Mouse (Mus musculus) lung, embryonic 15.5 days (tissue): ENCODE results near the gene Krt84. TPM values are rescaled to one million over a fixed set of nuclear protein-coding genes. Genes with fewer than 3 reads are reported as not detected.

Experiments used
- ATAC-seq: fragments of 200-750 bp; cut with Nextera tagmentation; 2 replicates; pipeline ENCODE4 v1.8.0; 2017; ENCODE audit warnings: moderate number of reproducible peaks, borderline replicate concordance; ENCODE audit not compliant: low FRiP score, low TSS enrichment; ENCODE audit errors: extremely low read depth
- H3K27ac ChIP-seq: fragments of 300-500 bp; sonication (generic); 2 replicates; pipeline ENCODE4 v1.5.1; 2015; ENCODE audit warnings: moderate library complexity, mild to moderate bottlenecking, inconsistent platforms
- H3K27me3 ChIP-seq: fragments of 300-500 bp; sonication (generic); 2 replicates; pipeline ENCODE4 v1.6.1; 2015; ENCODE audit warnings: inconsistent platforms
- H3K36me3 ChIP-seq: fragments of 300-500 bp; sonication (generic); 2 replicates; pipeline ENCODE4 v1.6.1; 2015; ENCODE audit warnings: inconsistent platforms
- H3K4me1 ChIP-seq: fragments of 300-500 bp; sonication (generic); 2 replicates; pipeline ENCODE4 v1.6.1; 2015; ENCODE audit warnings: inconsistent platforms
- H3K4me2 ChIP-seq: fragments of 300-500 bp; sonication (generic); 2 replicates; pipeline ENCODE4 v1.6.1; 2015; ENCODE audit warnings: inconsistent platforms, mild to moderate bottlenecking, moderate library complexity
- H3K4me3 ChIP-seq: fragments of 300-500 bp; sonication (generic); 2 replicates; pipeline ENCODE4 v1.5.1; 2015; ENCODE audit warnings: mild to moderate bottlenecking, inconsistent platforms
- H3K9ac ChIP-seq: fragments of 300-500 bp; sonication (generic); 2 replicates; pipeline ENCODE4 v1.6.1; 2015; ENCODE audit warnings: inconsistent platforms
- H3K9me3 ChIP-seq: fragments of 300-500 bp; sonication (generic); 2 replicates; pipeline ENCODE4 v1.6.1; 2016; ENCODE audit warnings: inconsistent platforms
- WGBS: fragments of 180-500 bp; shearing (Covaris S2); methylation state at CpG from one replicate; pipeline ENCODE4 v1.1.7; 2015; 5-methylcytosine and 5-hydroxymethylcytosine counted together
- polyA plus RNA-seq: library from polyadenylated mRNA; unstranded; fragments of >200 nt; fragmentation: Nextera tagmentation; extraction: Ambion mirVana; gene quantifications from 2 replicates; pipeline ENCODE4 v1.2.1, GENCODE M21; 2015

Gene Krt84
- polyA plus RNA-seq, result not detected in 2 replicates

DNA sequence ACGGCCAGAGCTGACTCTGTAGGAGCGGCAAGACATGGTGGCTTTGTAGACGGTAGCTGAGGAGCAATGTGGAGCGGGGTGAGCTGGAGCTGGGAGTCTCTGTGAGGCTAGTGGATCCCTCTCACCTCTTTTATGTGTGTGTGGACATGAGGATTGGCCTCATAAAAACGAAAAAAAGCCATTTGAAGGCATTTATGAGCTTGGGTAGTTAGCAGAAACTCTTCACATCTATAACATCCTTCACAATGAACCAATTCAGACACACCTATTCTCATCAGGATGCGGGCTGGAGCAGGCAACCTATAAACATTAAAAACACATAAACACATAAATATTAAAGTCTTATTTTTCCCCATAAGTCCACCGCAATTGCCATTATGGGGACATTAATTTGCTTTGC is at the start of gene Krt84:
Gene Krt84 (minus strand): TSS at position 101 of the 400 bp plus-strand sequence.
- no peak within 1 kb of the TSS for H3K27ac ChIP-seq
- H3K9ac ChIP-seq, result no peak within 1 kb of the TSS
- ATAC-seq, result no peak
- H3K9me3 ChIP-seq, result no peaks in the 10 kb centered on the region
- H3K4me1 ChIP-seq, result 0 out of 2 replicates have a peak, but pooled peaks cover 1% of the 10 kb centered on the region
- no peaks in the 10 kb centered on the region for H3K36me3 ChIP-seq
- no peak within 1 kb of the TSS for H3K4me2 ChIP-seq
- H3K27me3 ChIP-seq, result no peaks in the 10 kb centered on the region
- 81% methylated on average over 7 of the region's 7 CpGs for WGBS
- H3K4me3 ChIP-seq, result no peak within 1 kb of the TSS

DNA sequence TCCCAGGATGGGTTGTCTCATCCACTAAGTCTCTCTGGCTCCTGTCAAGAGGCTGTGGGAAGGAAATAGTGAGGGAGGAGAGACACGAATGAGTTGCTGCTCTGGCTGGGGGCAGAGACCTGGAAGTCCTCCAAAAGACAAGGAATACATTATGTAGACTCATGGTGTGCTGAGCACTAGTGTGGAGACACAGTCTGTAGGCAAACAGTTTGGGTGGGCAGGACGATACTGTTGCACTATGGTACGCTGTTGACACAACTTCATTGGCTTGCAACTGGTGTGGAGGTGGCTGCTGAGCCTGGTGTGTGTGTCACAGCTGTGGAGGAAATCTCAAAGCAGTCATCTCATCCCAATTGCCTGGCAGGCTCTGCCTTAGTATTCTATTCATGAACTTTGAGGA is 49.1 kb upstream of the Krt84 start:
- ATAC-seq, result no peak
- Histone ChIP-seq H3K4me3 (no peak overlapping the region), H3K36me3 (no peaks in the 10 kb centered on the region)

DNA sequence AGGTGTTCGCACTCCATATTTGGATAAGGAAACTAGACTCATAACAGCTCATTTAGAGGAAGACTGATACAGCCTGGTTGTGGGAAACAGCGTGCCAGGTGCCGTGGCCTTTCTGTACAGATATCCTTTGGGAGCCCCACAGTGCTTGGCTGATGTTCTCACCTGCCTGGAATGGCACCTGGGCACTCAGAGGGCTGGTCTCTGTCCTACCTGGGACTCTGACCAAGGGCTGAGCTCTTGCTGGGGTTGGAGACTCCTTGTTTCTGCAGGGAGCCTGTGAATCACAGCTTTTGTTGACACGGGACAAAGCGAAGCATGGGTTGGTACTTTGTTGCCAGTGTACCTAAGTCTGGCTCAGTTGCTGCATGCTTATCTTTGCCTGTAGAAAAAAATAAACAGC is 42.9 kb upstream of the Krt84 start:
- 63% methylated on average over 5 of the region's 5 CpGs for WGBS
- Histone ChIP-seq H3K4me1 (no peaks in the 10 kb centered on the region), H3K27ac (no peak overlapping the region), H3K4me3 (no peak overlapping the region), H3K36me3 (no peaks in the 10 kb centered on the region), H3K27me3 (no peaks in the 10 kb centered on the region), H3K9ac (no peak overlapping the region), H3K9me3 (no peaks in the 10 kb centered on the region), H3K4me2 (no peak overlapping the region)
- no peak for ATAC-seq

More for the DNA sequence above, 49.1 kb upstream of the Krt84 start:
- H3K27ac ChIP-seq, result no peak overlapping the region
- no peak overlapping the region for H3K9ac ChIP-seq
- no peak overlapping the region for H3K4me2 ChIP-seq
- no peaks in the 10 kb centered on the region for H3K4me1 ChIP-seq
- no peaks in the 10 kb centered on the region for H3K9me3 ChIP-seq
- WGBS, result 56% methylated on average over 3 of the region's 3 CpGs
- H3K27me3 ChIP-seq, result no peaks in the 10 kb centered on the region

- H3K4me1 ChIP-seq, result no peaks in the 10 kb centered on the region
- WGBS, result 56% methylated on average over 15 of the region's 15 CpGs
- H3K9me3 ChIP-seq, result no peaks in the 10 kb centered on the region
- ATAC-seq, result 0 out of 2 replicates have a peak, but pooled peaks have one; percentile 8
- H3K27ac ChIP-seq, result no peak within 1 kb of the TSS
- H3K36me3 ChIP-seq, result no peaks in the 10 kb centered on the region
- no peaks in the 10 kb centered on the region for H3K27me3 ChIP-seq
- no peak within 1 kb of the TSS for H3K9ac ChIP-seq
- H3K4me3 ChIP-seq, result no peak within 1 kb of the TSS
- no peak within 1 kb of the TSS for H3K4me2 ChIP-seq
Measured at GRCm38 (mm10) chr15:101573796-101574345, 41.3 kb upstream of the Krt84 start, which contains the start of gene Krt75. TSS of gene Krt75 (minus strand) at chr15:101573904.

DNA sequence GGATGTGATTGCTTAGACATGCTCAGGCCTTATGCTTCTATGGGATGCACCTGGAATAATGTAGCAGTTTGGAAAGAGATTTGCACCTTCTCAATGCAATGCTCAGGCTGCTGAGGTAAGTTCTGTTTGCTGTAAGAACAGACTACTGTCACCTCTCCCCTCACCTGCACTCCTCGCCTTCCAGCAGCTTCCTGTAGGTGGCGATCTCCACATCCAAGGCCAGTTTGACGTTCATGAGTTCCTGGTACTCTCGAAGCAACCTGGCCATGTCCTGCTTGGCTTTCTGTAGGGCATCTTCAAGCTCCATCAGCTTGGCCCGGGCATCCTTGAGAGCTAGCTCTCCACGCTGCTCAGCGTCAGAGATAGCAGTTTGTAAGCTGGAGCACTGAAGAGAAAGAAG is 35.2 kb upstream of the Krt84 start:
- H3K27me3 ChIP-seq, result no peaks in the 10 kb centered on the region
- no peak overlapping the region for H3K9ac ChIP-seq
- H3K4me3 ChIP-seq, result no peak overlapping the region
- no peaks in the 10 kb centered on the region for H3K9me3 ChIP-seq
- 46% methylated on average over 7 of the region's 7 CpGs for WGBS
- H3K36me3 ChIP-seq, result no peaks in the 10 kb centered on the region
- H3K4me1 ChIP-seq, result no peaks in the 10 kb centered on the region
- ATAC-seq, result no peak
- H3K27ac ChIP-seq, result no peak overlapping the region
- H3K4me2 ChIP-seq, result no peak overlapping the region

DNA sequence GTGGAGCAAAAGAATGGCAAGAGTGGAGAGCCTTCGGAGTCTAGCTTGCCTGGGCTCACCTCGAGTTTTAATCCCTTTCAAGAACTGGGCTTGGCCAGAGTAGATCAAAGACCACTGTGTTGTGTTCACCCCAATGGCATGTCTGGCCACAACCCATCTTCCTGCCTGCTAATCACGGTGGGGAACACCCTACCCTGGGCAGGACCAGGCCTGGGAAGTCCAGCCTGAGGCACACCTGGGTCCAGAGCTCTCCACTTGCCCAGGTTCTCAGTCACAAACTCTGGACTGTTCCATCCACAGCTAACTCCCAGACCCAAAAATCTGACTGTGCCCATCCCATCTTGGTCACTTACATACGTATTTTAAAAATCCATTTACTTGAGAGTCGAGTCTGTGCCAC is 30.2 kb upstream of the Krt84 start, which contains the start of gene Krt90:
Gene Krt90 (minus strand): TSS at position 101 of the 400 bp plus-strand sequence.
- Histone ChIP-seq H3K27ac (no peak within 1 kb of the TSS), H3K9ac (no peak within 1 kb of the TSS), H3K4me3 (no peak within 1 kb of the TSS), H3K27me3 (no peaks in the 10 kb centered on the region), H3K4me2 (no peak within 1 kb of the TSS), H3K9me3 (no peaks in the 10 kb centered on the region), H3K4me1 (0 out of 2 replicates have a peak, but pooled peaks cover 4% of the 10 kb centered on the region), H3K36me3 (no peaks in the 10 kb centered on the region)
- no peak for ATAC-seq
- WGBS, result 62% methylated on average over 5 of the region's 5 CpGs

DNA sequence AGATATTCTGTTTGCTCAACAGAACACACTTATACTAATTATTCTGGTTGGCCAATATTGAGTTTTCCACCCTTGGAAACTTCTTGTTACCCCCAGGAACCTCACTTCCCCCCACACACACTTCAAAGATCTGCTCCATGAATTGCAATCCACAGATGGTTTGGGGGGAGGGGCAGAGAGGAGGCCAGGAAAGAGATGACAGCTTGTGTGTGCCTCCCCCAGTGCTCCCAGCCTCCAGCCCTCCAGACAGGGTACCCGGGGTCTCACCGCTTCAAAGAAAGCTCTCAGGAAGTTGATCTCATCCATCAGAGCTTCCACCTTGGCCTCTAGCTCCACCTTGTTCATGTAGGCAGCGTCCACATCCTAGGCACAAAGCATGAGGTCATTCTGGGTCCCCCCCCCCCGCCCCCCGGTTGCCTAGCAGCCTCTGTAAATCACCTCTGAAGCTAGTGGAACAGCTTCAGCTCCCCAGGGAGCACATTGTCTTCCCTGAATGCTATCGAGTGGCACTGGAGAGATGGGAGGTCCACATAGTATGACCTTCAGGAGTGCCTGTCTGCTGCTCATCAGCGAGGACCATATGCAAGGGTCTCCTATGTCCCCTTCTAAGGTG is 25.5 kb upstream of the Krt84 start:
- 7% methylated on average over 7 of the region's 7 CpGs for WGBS
- no peak for ATAC-seq
- Histone ChIP-seq H3K27ac (no peak overlapping the region), H3K36me3 (no peaks in the 10 kb centered on the region), H3K27me3 (no peaks in the 10 kb centered on the region), H3K4me2 (no peak overlapping the region), H3K9ac (no peak overlapping the region), H3K4me1 (0 out of 2 replicates have a peak, but pooled peaks cover 4% of the 10 kb centered on the region), H3K4me3 (no peak overlapping the region), H3K9me3 (no peaks in the 10 kb centered on the region)

DNA sequence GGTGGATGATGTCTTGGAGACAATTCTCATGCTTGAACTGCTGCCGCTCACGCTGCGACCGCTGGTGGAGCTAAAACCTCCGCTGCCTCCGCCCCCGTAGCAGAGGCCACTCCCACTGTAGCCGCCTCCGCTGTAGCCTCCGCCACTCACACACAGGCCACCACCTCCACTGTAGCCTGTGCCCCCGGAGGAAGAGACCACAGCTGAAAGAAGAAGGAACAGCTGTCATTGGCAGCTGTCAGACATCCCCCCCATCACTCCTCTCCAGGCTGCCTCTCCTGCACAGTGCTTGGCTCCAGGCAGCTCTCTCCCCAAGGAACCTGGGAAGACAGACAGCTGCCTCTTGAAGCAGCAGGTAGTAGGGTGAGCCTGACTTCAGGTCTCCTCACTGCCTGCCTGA is 20.5 kb upstream of the Krt84 start:
- Histone ChIP-seq H3K36me3 (no peaks in the 10 kb centered on the region), H3K9ac (no peak overlapping the region), H3K27ac (no peak overlapping the region), H3K4me3 (no peak overlapping the region), H3K9me3 (no peaks in the 10 kb centered on the region), H3K4me2 (no peak overlapping the region), H3K27me3 (0 out of 2 replicates have a peak, but pooled peaks cover 13% of the 10 kb centered on the region), H3K4me1 (0 out of 2 replicates have a peak, but pooled peaks cover 2% of the 10 kb centered on the region)
- ATAC-seq, result peak; percentile 79; the same call in 1 of the 2 replicates
- 4% methylated on average over 11 of the region's 11 CpGs for WGBS

DNA sequence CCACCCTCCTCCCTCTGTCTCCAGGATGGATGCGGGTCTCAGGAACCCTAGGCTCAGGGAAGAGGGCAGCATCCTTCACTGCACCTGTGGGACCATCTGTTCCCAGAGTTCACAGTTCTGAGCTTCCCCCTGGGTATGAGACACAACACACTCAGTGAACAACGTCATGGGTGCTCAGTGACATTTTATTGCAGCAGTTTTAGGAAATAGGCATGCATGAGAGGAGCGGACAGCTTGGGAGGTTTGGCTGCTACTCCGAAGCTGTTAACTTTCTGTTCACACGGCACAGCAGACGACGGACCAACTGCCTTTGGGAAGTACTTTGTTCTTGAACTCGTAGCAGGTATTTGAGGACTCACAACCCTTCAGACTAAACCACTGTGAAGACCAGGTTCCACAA is 19.6 kb upstream of the Krt84 start:
- Histone ChIP-seq H3K27me3 (0 out of 2 replicates have a peak, but pooled peaks cover 13% of the 10 kb centered on the region), H3K4me1 (no peaks in the 10 kb centered on the region), H3K36me3 (no peaks in the 10 kb centered on the region), H3K9me3 (no peaks in the 10 kb centered on the region), H3K4me2 (no peak overlapping the region), H3K27ac (no peak overlapping the region), H3K4me3 (no peak overlapping the region), H3K9ac (no peak overlapping the region)
- 80% methylated on average over 8 of the region's 8 CpGs for WGBS
- no peak for ATAC-seq

DNA sequence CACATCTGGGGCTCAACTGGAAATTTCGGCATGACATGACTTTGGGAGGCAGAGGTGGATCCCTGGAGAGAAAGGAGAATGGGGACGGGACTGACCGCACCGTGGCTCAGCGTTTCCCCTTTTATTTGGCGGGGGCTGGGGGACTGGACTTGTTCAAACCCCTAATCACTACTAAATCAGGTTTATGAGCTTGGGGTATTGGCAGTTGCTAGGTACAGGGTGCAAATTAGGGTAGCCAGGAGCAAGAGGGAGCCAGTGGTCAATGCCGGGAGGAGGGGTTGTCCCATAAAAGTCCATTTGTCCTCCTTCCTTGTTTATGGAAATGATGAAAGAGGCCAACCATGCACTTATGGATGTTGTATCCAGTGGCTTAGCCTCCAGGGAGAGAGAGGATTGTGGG is 17.9 kb upstream of the Krt84 start, which contains the start of gene Krt82:
Gene Krt82 (minus strand): TSS at position 101 of the 400 bp plus-strand sequence.
- no peak within 1 kb of the TSS for H3K27ac ChIP-seq
- no peaks in the 10 kb centered on the region for H3K9me3 ChIP-seq
- H3K36me3 ChIP-seq, result no peaks in the 10 kb centered on the region
- no peak within 1 kb of the TSS for H3K9ac ChIP-seq
- H3K27me3 ChIP-seq, result 0 out of 2 replicates have a peak, but pooled peaks cover 13% of the 10 kb centered on the region
- WGBS, result 84% methylated on average over 7 of the region's 7 CpGs
- ATAC-seq, result no peak
- H3K4me2 ChIP-seq, result no peak within 1 kb of the TSS
- H3K4me3 ChIP-seq, result no peak within 1 kb of the TSS
- no peaks in the 10 kb centered on the region for H3K4me1 ChIP-seq

- Histone ChIP-seq H3K4me1 (no peaks in the 10 kb centered on the region), H3K9ac (no peak overlapping the region), H3K4me3 (no peak overlapping the region), H3K27me3 (no peaks in the 10 kb centered on the region), H3K27ac (no peak overlapping the region), H3K9me3 (no peaks in the 10 kb centered on the region), H3K36me3 (no peaks in the 10 kb centered on the region), H3K4me2 (no peak overlapping the region)
- ATAC-seq, result no peak
- 61% methylated on average over 3 of the region's 3 CpGs for WGBS
Measured at GRCm38 (mm10) chr15:101544478-101544877, 11.9 kb upstream of the Krt84 start.

DNA sequence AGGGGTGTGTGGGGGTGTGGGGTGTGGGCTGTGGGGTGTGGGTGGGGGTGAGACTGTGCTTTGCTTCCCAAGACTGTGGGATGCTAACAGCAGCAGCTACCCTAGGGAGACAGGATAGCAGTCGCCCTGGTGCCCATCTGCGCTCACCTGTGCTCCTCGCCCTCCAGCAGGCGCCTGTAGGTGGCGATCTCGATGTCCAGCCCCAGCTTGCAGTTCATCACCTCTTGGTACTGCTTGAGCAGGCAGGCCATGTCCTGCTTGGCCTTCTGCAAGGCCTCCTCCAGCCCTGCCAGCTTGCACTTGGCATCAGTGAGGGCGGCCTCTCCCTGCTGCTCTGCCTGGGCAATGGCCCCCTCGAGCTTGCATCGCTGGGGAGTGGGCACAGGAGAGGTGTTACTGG is 9.9 kb upstream of the Krt84 start:
- 54% methylated on average over 9 of the region's 9 CpGs for WGBS
- Histone ChIP-seq H3K4me2 (no peak overlapping the region), H3K4me1 (peaks cover 9% of the 10 kb centered on the region; the same call in 1 of the 2 replicates), H3K9ac (no peak overlapping the region), H3K9me3 (no peaks in the 10 kb centered on the region), H3K27ac (no peak overlapping the region), H3K4me3 (no peak overlapping the region), H3K27me3 (no peaks in the 10 kb centered on the region), H3K36me3 (no peaks in the 10 kb centered on the region)
- ATAC-seq, result no peak
